ENCODE assay signal across 9 mouse cellular contexts in the genomic region with DNA sequence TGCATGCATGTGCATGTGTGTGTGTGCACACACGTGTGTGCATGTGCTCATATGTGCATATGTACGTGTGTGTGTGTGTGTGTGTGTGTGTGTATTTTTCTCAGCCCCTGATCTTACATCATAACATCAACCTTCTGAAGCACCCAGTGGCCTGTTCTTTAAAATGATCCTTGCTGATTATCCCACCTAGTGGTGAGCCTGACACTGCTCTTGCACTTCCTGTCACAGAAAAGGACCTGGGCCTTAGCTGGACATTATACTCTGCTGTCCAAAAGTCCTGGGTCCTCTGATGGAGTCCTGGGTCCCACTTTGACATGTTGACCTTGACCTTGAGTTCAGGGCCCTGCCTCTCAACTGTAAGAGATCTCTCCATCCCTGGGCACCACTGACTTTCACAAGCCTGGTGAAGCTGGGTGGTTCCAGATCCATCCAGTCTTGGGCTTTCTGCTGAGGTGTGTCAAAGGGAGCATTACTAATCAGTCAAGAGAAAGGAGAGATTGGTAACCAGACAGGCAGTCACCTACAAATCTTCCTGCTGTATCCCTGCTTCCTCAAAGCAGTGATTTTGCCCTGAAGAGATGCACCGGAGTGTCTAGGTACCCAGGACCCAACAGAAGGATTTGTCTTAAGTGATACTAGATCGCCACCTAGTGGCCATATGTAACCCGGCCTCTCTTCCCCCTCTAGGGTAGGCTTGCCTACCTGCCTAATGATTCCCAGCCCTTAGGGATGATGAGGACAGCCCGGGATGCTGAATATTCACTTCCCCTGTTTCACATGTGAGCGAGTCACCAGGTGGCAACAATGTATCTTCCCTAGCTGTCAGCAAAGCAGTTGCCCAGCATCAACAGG. TPM values are rescaled to one million over a fixed set of nuclear protein-coding genes. Genes with fewer than 3 reads are reported as not detected.
DNase-seq lines count a peak whose midpoint lies in the region; ATAC-seq and TF ChIP-seq lines count a peak whose summit lies in the region.
"Had no signal": no experiment of that assay in that cellular context is flagged by ENCODE, and none has a peak within 500 bp of the region (broad histone marks: within the 10 kb centered on the region; RNA-seq: fewer than 3 reads in every experiment).

No protein-coding gene starts in this region.

- H3K4me3 ChIP-seq in ES-Bruce4 (ENCODE audit: low read depth, low read length) = no peak overlapping the region
- no peak overlapping the region for H3K4me3 ChIP-seq in embryonic facial prominence, embryonic 10.5 days
- H3K4me3 ChIP-seq in layer of hippocampus, adult 2 months = no peak overlapping the region
- H3K4me3 ChIP-seq in lung, embryonic 16.5 days (ENCODE audit: low read length) = no peak overlapping the region

- no peak for TF ChIP-seq POLR2A in ES-Bruce4 (IDR thresholded peaks at IDR 0.05; ENCODE audit: insufficient read depth, low read length)

- no peak overlapping the region for H3K27ac ChIP-seq in ES-Bruce4 (ENCODE audit: insufficient read depth, low read length)
- H3K27ac ChIP-seq in embryonic facial prominence, embryonic 10.5 days (replicated peaks) = no peak overlapping the region
- H3K27ac ChIP-seq in layer of hippocampus, adult 2 months = no peak overlapping the region
- H3K27ac ChIP-seq in lung, embryonic 16.5 days (ENCODE audit: low read length) = no peak overlapping the region

- no peak for TF ChIP-seq EP300 in ES-Bruce4 (IDR thresholded peaks at IDR 0.05; ENCODE audit: insufficient read depth, low read depth, low read length)

- no peaks in the 10 kb centered on the region for H3K36me3 ChIP-seq in ES-Bruce4 (ENCODE audit: control insufficient read depth, insufficient read depth, low read length, poor library complexity, severe bottlenecking)
- no peaks in the 10 kb centered on the region for H3K36me3 ChIP-seq in embryonic facial prominence, embryonic 10.5 days (replicated peaks)
- no peaks in the 10 kb centered on the region for H3K36me3 ChIP-seq in lung, embryonic 16.5 days (ENCODE audit: control insufficient read depth, insufficient read depth, low read length)

- H3K27me3 ChIP-seq in ES-Bruce4 (ENCODE audit: control insufficient read depth, insufficient read depth, low read length, poor library complexity, severe bottlenecking) = no peaks in the 10 kb centered on the region
- peaks cover 24% of the 10 kb centered on the region for H3K27me3 ChIP-seq in embryonic facial prominence, embryonic 10.5 days (replicated peaks; ENCODE audit: low read depth, poor library complexity, severe bottlenecking)
- no peaks in the 10 kb centered on the region for H3K27me3 ChIP-seq in lung, embryonic 16.5 days (ENCODE audit: control insufficient read depth, insufficient read depth, low read depth, low read length)

- peak; percentile 84 for ATAC-seq in lung, embryonic 16.5 days (ENCODE audit: low read depth)
- ATAC-seq in monocyte, adult 5-6 weeks (replicated peaks; ENCODE audit: insufficient number of reproducible peaks, low FRiP score, low TSS enrichment, poor library complexity, severe bottlenecking) = no peak

- H3K4me2 ChIP-seq in lung, embryonic 16.5 days (ENCODE audit: low read depth, low read length) = no peak overlapping the region

- no peak overlapping the region for H3K9ac ChIP-seq in ES-Bruce4 (ENCODE audit: low read depth, poor library complexity, severe bottlenecking)
- no peak overlapping the region for H3K9ac ChIP-seq in lung, embryonic 16.5 days (ENCODE audit: low read length)

- no peaks in the 10 kb centered on the region for H3K9me3 ChIP-seq in ES-Bruce4 (replicated peaks; ENCODE audit: control insufficient read depth, insufficient read depth, low read length, poor library complexity, severe bottlenecking)
- H3K9me3 ChIP-seq in embryonic facial prominence, embryonic 10.5 days = no peaks in the 10 kb centered on the region
- H3K9me3 ChIP-seq in lung, embryonic 16.5 days (ENCODE audit: control insufficient read depth, low read length) = no peaks in the 10 kb centered on the region

- peak; percentile 62 for TF ChIP-seq CTCF in ES-Bruce4 (IDR thresholded peaks at IDR 0.05; ENCODE audit: low read depth, low read length)
- TF ChIP-seq CTCF in layer of hippocampus, adult 2 months (conservative IDR thresholded peaks at IDR 0.05) = peak; percentile 91

- peak; percentile 50 for DNase-seq in adrenal gland, postnatal 25 days
- peak; percentile 78 for DNase-seq in embryonic facial prominence, embryonic 10.5 days (ENCODE audit: low spot score)
- peak; percentile 72 for DNase-seq in heart, postnatal 4 days
- peak; percentile 64 to 76 for DNase-seq in layer of hippocampus, adult 2 months (ENCODE audit: low spot score in 2 of 2)
- peak; percentile 66 to 72 for DNase-seq in right cerebral cortex, adult 2 months (ENCODE audit: low spot score in 2 of 2)

- no peaks in the 10 kb centered on the region for H3K4me1 ChIP-seq in ES-Bruce4 (ENCODE audit: control insufficient read depth, insufficient read depth, low read length)
- no peaks in the 10 kb centered on the region for H3K4me1 ChIP-seq in embryonic facial prominence, embryonic 10.5 days
- peaks cover 5% of the 10 kb centered on the region for H3K4me1 ChIP-seq in lung, embryonic 16.5 days (replicated peaks; ENCODE audit: control insufficient read depth, insufficient read depth, low read length)

- 31% methylated on average over 7 of the region's 7 CpGs for WGBS in embryonic facial prominence, embryonic 10.5 days
- 31% methylated on average over 7 of the region's 7 CpGs for WGBS in lung, embryonic 16.5 days

RNA-seq across cellular contexts. Expression of gene Prlh, which starts 3.6 kb away (rescaled TPM):
- polyA plus RNA-seq in ES-Bruce4 (2011; ENCODE audit: insufficient read depth, insufficient read length, low read depth, missing spikeins) = not detected in 2 replicates
- not detected in 2 replicates for total RNA-seq in adrenal gland, postnatal 25 days (2021)
- polyA plus RNA-seq in embryonic facial prominence, embryonic 10.5 days (2016; fragmentation: Nextera tagmentation; extraction: Ambion mirVana) = not detected in 2 replicates
- not detected for total RNA-seq in heart, postnatal 4 days (2021)
- not detected for total RNA-seq in layer of hippocampus, adult 2 months (2021)
- polyA plus RNA-seq in lung, embryonic 16.5 days (2015; fragmentation: Nextera tagmentation; extraction: Ambion mirVana) = not detected in 2 replicates
- not detected in 3 replicates for total RNA-seq in monocyte, adult 5-6 weeks (2017)
- total RNA-seq: hematopoietic stem cell, adult 5-6 weeks had no signal

RNA-seq across cellular contexts. Expression of gene Rab17, which starts 13.0 kb away (rescaled TPM):
- 0.94 and 1.0 TPM in 2 replicates for polyA plus RNA-seq in ES-Bruce4 (2011; ENCODE audit: insufficient read depth, insufficient read length, low read depth, missing spikeins)
- not detected in 2 replicates for total RNA-seq in adrenal gland, postnatal 25 days (2021)
- polyA plus RNA-seq in embryonic facial prominence, embryonic 10.5 days (2016; fragmentation: Nextera tagmentation; extraction: Ambion mirVana) = 0.39 and 0.44 TPM in 2 replicates
- total RNA-seq in heart, postnatal 4 days (2021) = 1 to 10 TPM; 4.3 to 5.1 TPM
- total RNA-seq in layer of hippocampus, adult 2 months (2021) = not detected
- polyA plus RNA-seq in lung, embryonic 16.5 days (2015; fragmentation: Nextera tagmentation; extraction: Ambion mirVana) = 3.1 and 3.8 TPM in 2 replicates
- total RNA-seq in monocyte, adult 5-6 weeks (2017) = not detected in 3 replicates

RNA-seq across cellular contexts. Expression of gene Mlph, which starts 41.6 kb away (rescaled TPM):
- polyA plus RNA-seq in ES-Bruce4 (2011; ENCODE audit: insufficient read depth, insufficient read length, low read depth, missing spikeins) = 0.24 and 0.28 TPM in 2 replicates
- total RNA-seq in adrenal gland, postnatal 25 days (2021) = 2.3 and 3.1 TPM in 2 replicates
- polyA plus RNA-seq in embryonic facial prominence, embryonic 10.5 days (2016; fragmentation: Nextera tagmentation; extraction: Ambion mirVana) = 0.06 and 0.14 TPM in 2 replicates
- 1 to 10 TPM; 1.0 TPM for total RNA-seq in heart, postnatal 4 days (2021)
- 1 to 10 TPM in 1 of 2 experiments, under 1 TPM in 1; 0.88 to 1.6 TPM for total RNA-seq in layer of hippocampus, adult 2 months (2021)
- polyA plus RNA-seq in lung, embryonic 16.5 days (2015; fragmentation: Nextera tagmentation; extraction: Ambion mirVana) = 1.5 and 2.0 TPM in 2 replicates
- total RNA-seq in monocyte, adult 5-6 weeks (2017) = not detected in 3 replicates

RNA-seq across cellular contexts. Expression of gene Lrrfip1, which starts 42.1 kb away (rescaled TPM):
- polyA plus RNA-seq in ES-Bruce4 (2011; ENCODE audit: insufficient read depth, insufficient read length, low read depth, missing spikeins) = 88.7 and 97.2 TPM in 2 replicates
- 67.6 and 69.4 TPM in 2 replicates for total RNA-seq in adrenal gland, postnatal 25 days (2021)
- polyA plus RNA-seq in embryonic facial prominence, embryonic 10.5 days (2016; fragmentation: Nextera tagmentation; extraction: Ambion mirVana) = 22.5 and 25.7 TPM in 2 replicates
- total RNA-seq in heart, postnatal 4 days (2021) = 100 to 1,000 TPM; 214 to 233 TPM
- 10 to 100 TPM; 77.6 to 82.3 TPM for total RNA-seq in layer of hippocampus, adult 2 months (2021)
- polyA plus RNA-seq in lung, embryonic 16.5 days (2015; fragmentation: Nextera tagmentation; extraction: Ambion mirVana) = 70.5 and 78.6 TPM in 2 replicates
- total RNA-seq in monocyte, adult 5-6 weeks (2017) = 527 to 604 TPM (median 547 TPM) in 3 replicates
